Mouse (Mus musculus) lung, adult 2 months (tissue): ENCODE data around the gene E130114P18Rik.

ENCODE experiments used
- CTCF ChIP-seq: fragments of 200-500 bp; IDR thresholded peaks from 2 replicates; pipeline ENCODE4 v1.5.1; 2011; ENCODE audit warnings: mild to moderate bottlenecking, low read length, control low read depth; ENCODE audit not compliant: insufficient read depth
- POLR2A ChIP-seq: fragments of 200-500 bp; IDR thresholded peaks from 2 replicates; pipeline ENCODE4 v1.6.1; 2011; ENCODE audit warnings: low read depth, mild to moderate bottlenecking, control low read depth, low read length, borderline replicate concordance; ENCODE audit errors: extremely low read depth

DNA sequence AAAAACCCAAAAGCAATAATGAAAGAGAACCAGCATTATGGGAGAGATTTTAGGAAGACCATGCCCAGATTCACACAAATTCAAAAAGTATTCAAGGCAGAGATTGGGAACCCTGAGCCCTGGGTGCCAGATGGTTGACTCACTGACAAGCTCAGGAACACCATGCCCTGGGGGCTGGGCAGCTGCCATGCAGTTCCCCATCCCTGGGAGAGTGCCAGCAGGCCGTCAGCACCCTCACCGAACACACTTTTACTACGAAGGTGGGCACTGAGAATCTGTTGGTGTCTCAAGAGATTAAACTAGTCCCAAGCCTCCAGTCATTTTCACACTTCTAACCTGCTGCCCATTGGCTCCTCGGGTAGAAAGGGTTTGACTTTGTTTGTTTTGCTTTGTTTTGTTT lies 175.3 kb downstream of the E130114P18Rik start:
- no peak for TF ChIP-seq POLR2A
- no peak for TF ChIP-seq CTCF
